Comparison of ENCODE assay signal across 8 mouse cellular contexts in genomic region chr9:89879574-89879973, GRCm38 (mm10). TPM values are rescaled to one million over a fixed set of nuclear protein-coding genes. Genes with fewer than 3 reads are reported as not detected.
DNase-seq lines count a peak whose midpoint lies in the region; ATAC-seq and TF ChIP-seq lines count a peak whose summit lies in the region.

No protein-coding gene starts in this region.

- no peaks in the 10 kb centered on the region for H3K36me3 ChIP-seq in kidney, embryonic 14.5 days (ENCODE audit: control insufficient read depth, insufficient read depth, low read length)
- no peaks in the 10 kb centered on the region for H3K36me3 ChIP-seq in midbrain, embryonic 14.5 days (ENCODE audit: control insufficient read depth, insufficient read depth, low read length)

- no peak overlapping the region for H3K9ac ChIP-seq in kidney, embryonic 14.5 days (ENCODE audit: low read depth, low read length)
- H3K9ac ChIP-seq in midbrain, embryonic 14.5 days (replicated peaks; ENCODE audit: low read length): no peak overlapping the region

- no peak for TF ChIP-seq POLR2A in bone marrow macrophage, adult 2 months (IDR thresholded peaks at IDR 0.05; ENCODE audit: borderline replicate concordance, low read depth, low read length)

- no peak for DNase-seq in kidney, postnatal 25 days
- peak; percentile 36 for DNase-seq in forelimb bud, embryonic 11.5 days (ENCODE audit: low read depth, low spot score)
- peak; percentile 72 for DNase-seq in midbrain, embryonic 14.5 days
- DNase-seq in layer of hippocampus, adult 11-12 months (ENCODE audit: low spot score): no peak
- no peak for DNase-seq in frontal cortex, postnatal 14 days (ENCODE audit: low spot score in 2 of 2)
- DNase-seq in gastrocnemius, adult 8-10 months (ENCODE audit: low spot score in 2 of 2): no peak

- no peak overlapping the region; the same call in 1 of the 2 replicates for H3K4me2 ChIP-seq in kidney, embryonic 14.5 days (replicated peaks; ENCODE audit: low read depth, low read length)
- H3K4me2 ChIP-seq in midbrain, embryonic 14.5 days (ENCODE audit: low read length): peak overlapping the region; percentile 27; the same call in 1 of the 2 replicates

- no peaks in the 10 kb centered on the region for H3K4me1 ChIP-seq in kidney, embryonic 14.5 days (ENCODE audit: control insufficient read depth, insufficient read depth, low read length)
- H3K4me1 ChIP-seq in bone marrow macrophage, adult 2 months (ENCODE audit: control insufficient read depth, insufficient read depth, low read length): peaks cover 11% of the 10 kb centered on the region
- H3K4me1 ChIP-seq in midbrain, embryonic 14.5 days (ENCODE audit: control insufficient read depth, insufficient read depth, low read length): no peaks in the 10 kb centered on the region

- peak; percentile 43; the same call in 1 of the 2 replicates for ATAC-seq in kidney, embryonic 14.5 days (ENCODE audit: low FRiP score, low TSS enrichment)
- ATAC-seq in midbrain, embryonic 14.5 days (ENCODE audit: low FRiP score, low TSS enrichment): peak; percentile 37; the same call in 1 of the 2 replicates

- peaks cover 8% of the 10 kb centered on the region; the same call in 1 of the 2 replicates for H3K9me3 ChIP-seq in kidney, embryonic 14.5 days (ENCODE audit: control insufficient read depth, low read length)
- peaks cover 4% of the 10 kb centered on the region for H3K9me3 ChIP-seq in midbrain, embryonic 14.5 days (ENCODE audit: control insufficient read depth, low read length)

- H3K27ac ChIP-seq in kidney, embryonic 14.5 days (ENCODE audit: low read depth, low read length): no peak overlapping the region
- H3K27ac ChIP-seq in bone marrow macrophage, adult 2 months (ENCODE audit: insufficient read depth, low read depth, low read length): no peak overlapping the region
- H3K27ac ChIP-seq in midbrain, embryonic 14.5 days (replicated peaks; ENCODE audit: low read depth, low read length): no peak overlapping the region

- H3K27me3 ChIP-seq in kidney, embryonic 14.5 days (ENCODE audit: control insufficient read depth, insufficient read depth, low read length): peaks cover 57% of the 10 kb centered on the region
- H3K27me3 ChIP-seq in midbrain, embryonic 14.5 days (ENCODE audit: control insufficient read depth, insufficient read depth, low read length): peaks cover 27% of the 10 kb centered on the region

- WGBS in kidney, embryonic 14.5 days: 50% methylated on average over 31 of the region's 31 CpGs
- whole genome bisulfite sequencing in midbrain, embryonic 14.5 days: 59% methylated on average over 31 of the region's 31 CpGs

- no peak overlapping the region for H3K4me3 ChIP-seq in kidney, embryonic 14.5 days (ENCODE audit: low read length)
- peak overlapping the region; percentile 24; the same call in 1 of the 2 replicates for H3K4me3 ChIP-seq in bone marrow macrophage, adult 2 months (ENCODE audit: insufficient read depth, low read length)
- 0 out of 2 replicates have a peak overlapping the region, but pooled peaks have one; percentile 13 for H3K4me3 ChIP-seq in midbrain, embryonic 14.5 days (replicated peaks; ENCODE audit: low read depth, low read length)

- no peak for TF ChIP-seq CTCF in bone marrow macrophage, adult 2 months (IDR thresholded peaks at IDR 0.05; ENCODE audit: low read depth, low read length)

RNA-seq across cellular contexts. Expression of gene Rasgrf1, which starts 30.1 kb away (rescaled TPM):
- 0.11 and 0.59 TPM in 2 replicates for polyA plus RNA-seq in kidney, embryonic 14.5 days (2014; fragmentation: Nextera tagmentation; extraction: Ambion mirVana)
- polyA plus RNA-seq in bone marrow macrophage, adult 2 months (2012; ENCODE audit: insufficient read depth, insufficient read length, missing spikeins): 0.51 and 0.58 TPM in 2 replicates
- 3.5 and 4.5 TPM in 2 replicates for polyA plus RNA-seq in midbrain, embryonic 14.5 days (2014; fragmentation: Nextera tagmentation; extraction: Ambion mirVana)
- total RNA-seq in gastrocnemius, adult 8-10 months (2022): under 1 TPM in 3 of 4 experiments, not detected in 1; 0.07 to 0.19 (median 0.11) TPM

Comparison
In these comparisons a context has a peak if more than half of its experiments do, and no peak if none do; other contexts are left out.
1. DNase-seq: peak in forelimb bud, embryonic 11.5 days (single experiment) and midbrain, embryonic 14.5 days (single experiment); none in kidney, postnatal 25 days (0 of 2), layer of hippocampus, adult 11-12 months (single experiment), frontal cortex, postnatal 14 days (0 of 2) and gastrocnemius, adult 8-10 months (0 of 2).